Mouse (Mus musculus): ENCODE results near the gene Pear1. TPM values are rescaled to one million over a fixed set of nuclear protein-coding genes. Genes with fewer than 3 reads are reported as not detected.

Gene Pear1
- total RNA-seq, 2 experiments from 2014 or later, result 6.3 to 6.4 TPM

GRCm38 (mm10) chr3:87733984-87734761 lies 89.9 kb downstream of the Pear1 start:
- DNase-seq (ENCODE audit: low spot score), result no peak

GRCm38 (mm10) chr3:87733098-87733497 lies 91.0 kb downstream of the Pear1 start:
- DNase-seq (ENCODE audit: low spot score), result peak; percentile 13

- DNase-seq (ENCODE audit: low spot score), result no peak
Observed at GRCm38 (mm10) chr3:87728696-87729095, 95.4 kb downstream of the Pear1 start.

GRCm38 (mm10) chr3:87726191-87726590 lies 97.9 kb downstream of the Pear1 start:
- DNase-seq (ENCODE audit: low spot score), result no peak

- DNase-seq (ENCODE audit: low spot score), result no peak
Observed at GRCm38 (mm10) chr3:87725396-87726160, 98.5 kb downstream of the Pear1 start.

- DNase-seq (ENCODE audit: low spot score), result no peak
Observed at GRCm38 (mm10) chr3:87724556-87724955, 99.5 kb downstream of the Pear1 start.

- DNase-seq (ENCODE audit: low spot score), result no peak
Observed at GRCm38 (mm10) chr3:87718525-87718924, 105.6 kb downstream of the Pear1 start.

Other genes starting within 250 kb of the Pear1 start
- gene Arhgef11, start 206.7 kb downstream of the Pear1 start, total RNA-seq (2021), result 10 to 100 TPM; 18.5 to 19.9 TPM
- gene Lrrc71, start 75.7 kb downstream of the Pear1 start, total RNA-seq (2021), result not detected
- not detected for gene Ntrk1, start 29.1 kb downstream of the Pear1 start, total RNA-seq (2021)
- gene Insrr, start 27.4 kb downstream of the Pear1 start, total RNA-seq (2021), result not detected
- gene Sh2d2a, start 22.4 kb upstream of the Pear1 start, total RNA-seq (2021), result not detected
- 10 to 100 TPM; 48.3 to 55.2 TPM for gene Prcc, start 61.3 kb upstream of the Pear1 start, total RNA-seq (2021)
- 100 to 1,000 TPM; 219 to 232 TPM for gene Hdgf, start 82.0 kb upstream of the Pear1 start, total RNA-seq (2021)
- gene Mrpl24, start 95.2 kb upstream of the Pear1 start, total RNA-seq (2021), result 10 to 100 TPM; 42.2 to 49.1 TPM
- 1 to 10 TPM; 6.3 to 8.1 TPM for gene Isg20l2, start 106.0 kb upstream of the Pear1 start, total RNA-seq (2021)
- 1 to 10 TPM; 3.2 to 3.4 TPM for gene Rrnad1, start 106.4 kb upstream of the Pear1 start, total RNA-seq (2021)
- under 1 TPM in 1 of 2 experiments, not detected in 1; 0.57 TPM for gene Crabp2, start 124.4 kb upstream of the Pear1 start, total RNA-seq (2021)
- 10 to 100 TPM; 10.8 to 24.9 TPM for gene Nes, start 146.8 kb upstream of the Pear1 start, total RNA-seq (2021)
- gene Bcan, start 175.9 kb upstream of the Pear1 start, total RNA-seq (2021), result not detected
- gene Hapln2, start 203.3 kb upstream of the Pear1 start, total RNA-seq (2021), result not detected
- gene Gpatch4, start 218.8 kb upstream of the Pear1 start, total RNA-seq (2021), result 10 to 100 TPM; 20.3 to 20.4 TPM
- 10 to 100 TPM; 49.1 to 52.6 TPM for gene Naxe, start 234.2 kb upstream of the Pear1 start, total RNA-seq (2021)